Mouse (Mus musculus): ENCODE data around the gene Vmn2r60. TPM values are rescaled to one million over a fixed set of nuclear protein-coding genes. Genes with fewer than 3 reads are reported as not detected.
"Not testable (repeated sequence)": the region's sequence is repeated elsewhere in the genome, so short reads cannot be mapped to it uniquely, and the experiment has no call there.

Gene Vmn2r60
- polyA plus RNA-seq (2015; fragmentation: Nextera tagmentation; extraction: Ambion mirVana) = 0.01 and 0.04 TPM in 2 replicates

DNA sequence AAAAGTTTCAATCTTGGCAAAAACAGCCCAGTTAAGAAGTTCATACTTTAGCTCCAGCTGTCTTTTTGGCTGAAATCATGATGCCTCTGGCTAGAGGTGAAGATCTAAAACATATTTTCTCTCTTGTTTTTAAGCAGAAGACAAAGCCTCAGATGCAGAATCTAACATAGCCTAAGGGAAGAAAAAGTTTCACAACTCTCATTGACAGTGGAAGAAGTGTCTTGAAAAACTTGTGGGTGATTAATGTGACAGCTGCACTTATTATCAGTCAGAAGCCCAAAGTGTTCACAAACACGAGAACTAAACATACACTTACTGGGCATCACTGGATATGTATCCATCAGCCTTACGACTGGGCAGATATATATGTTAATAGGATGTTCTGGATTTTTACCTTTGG lies at the start of gene Vmn2r60:
Vmn2r60 (plus strand) TSS at position 301 of the 400 bp plus-strand sequence.
- ATAC-seq (ENCODE audit: low FRiP score, low TSS enrichment) = no peak

DNA sequence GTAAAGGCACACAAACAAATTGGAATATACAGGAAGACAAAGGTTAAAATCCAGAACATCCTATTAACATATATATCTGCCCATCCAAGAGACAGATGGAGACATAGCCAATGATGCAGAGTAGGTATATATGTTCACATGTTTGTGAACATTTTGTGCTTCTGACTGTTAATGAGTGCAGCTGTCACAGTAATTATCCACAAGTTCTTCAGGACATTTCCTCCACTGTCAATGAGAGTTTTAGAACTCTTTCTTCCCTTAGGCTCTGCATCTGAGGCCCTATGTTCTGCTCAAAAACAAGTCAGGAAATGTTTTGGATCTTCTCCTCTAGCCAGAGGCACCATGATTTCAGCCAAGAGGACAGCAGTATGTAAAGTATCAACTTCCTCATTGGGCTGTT lies 48.6 kb upstream of the Vmn2r60 start, which contains the start of gene Vmn2r59:
Vmn2r59 (minus strand) TSS at position 101 of the 400 bp plus-strand sequence.
- Histone ChIP-seq H3K9ac (ENCODE audit: low read length) (no peak within 1 kb of the TSS), H3K4me3 (ENCODE audit: low read depth, low read length) (no peak within 1 kb of the TSS), H3K4me2 (replicated peaks; ENCODE audit: low read depth) (no peak within 1 kb of the TSS), H3K27me3 (ENCODE audit: control insufficient read depth, insufficient read depth, low read length) (no peaks in the 10 kb centered on the region), H3K9me3 (ENCODE audit: control insufficient read depth, low read length) (no peaks in the 10 kb centered on the region), H3K4me1 (replicated peaks; ENCODE audit: control insufficient read depth, insufficient read depth) (no peaks in the 10 kb centered on the region), H3K36me3 (ENCODE audit: control insufficient read depth, insufficient read depth, low read length) (no peaks in the 10 kb centered on the region), H3K27ac (replicated peaks) (no peak within 1 kb of the TSS)
- ATAC-seq (ENCODE audit: low FRiP score, low TSS enrichment) (no peak), DNase-seq (ENCODE audit: low spot score) (no peak)
- no peak for TF ChIP-seq EP300 (optimal IDR thresholded peaks at IDR 0.05)
- no peak for TF ChIP-seq CTCF (IDR thresholded peaks at IDR 0.05; ENCODE audit: low read depth)

More for the DNA sequence above, at the start of gene Vmn2r60:
- TF ChIP-seq EP300 (optimal IDR thresholded peaks at IDR 0.05) = no peak
- TF ChIP-seq CTCF (IDR thresholded peaks at IDR 0.05; ENCODE audit: low read depth) = no peak
- 76% methylated on average over 2 of the region's 2 CpGs for WGBS
- Histone ChIP-seq H3K4me1 (replicated peaks; ENCODE audit: control insufficient read depth, insufficient read depth) (no peaks in the 10 kb centered on the region), H3K4me3 (ENCODE audit: low read depth, low read length) (no peak within 1 kb of the TSS), H3K9ac (ENCODE audit: low read length) (no peak within 1 kb of the TSS), H3K36me3 (ENCODE audit: control insufficient read depth, insufficient read depth, low read length) (no peaks in the 10 kb centered on the region), H3K9me3 (ENCODE audit: control insufficient read depth, low read length) (no peaks in the 10 kb centered on the region), H3K27me3 (ENCODE audit: control insufficient read depth, insufficient read depth, low read length) (no peaks in the 10 kb centered on the region), H3K27ac (replicated peaks) (no peak within 1 kb of the TSS), H3K4me2 (replicated peaks; ENCODE audit: low read depth) (no peak within 1 kb of the TSS)
- no peak for DNase-seq (ENCODE audit: low spot score)

DNA sequence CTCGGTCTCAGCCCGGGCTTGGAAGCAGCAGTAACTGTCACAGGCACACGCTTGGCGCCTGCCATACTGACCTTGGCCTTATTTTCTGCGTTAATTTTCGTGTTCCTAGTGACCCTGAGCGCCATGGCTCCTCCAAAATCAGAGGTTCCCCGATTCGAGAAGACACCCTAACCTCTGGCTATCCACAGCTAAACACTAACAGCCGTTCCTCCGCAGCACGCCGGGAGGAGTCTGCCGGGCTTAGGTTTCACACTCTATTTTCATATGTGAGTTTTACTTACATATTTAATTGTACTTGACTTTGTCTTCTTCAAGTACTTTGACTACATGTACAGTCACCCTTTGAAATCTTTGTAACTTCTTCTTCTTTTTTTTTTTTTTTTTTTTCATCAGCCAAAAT lies 509 bp upstream of the Vmn2r60 start:
- not testable (repeated sequence) for H3K4me2 ChIP-seq (replicated peaks; ENCODE audit: low read depth); ATAC-seq (ENCODE audit: low FRiP score, low TSS enrichment); H3K9ac ChIP-seq (ENCODE audit: low read length); H3K36me3 ChIP-seq (ENCODE audit: control insufficient read depth, insufficient read depth, low read length); H3K27ac ChIP-seq (replicated peaks); H3K4me3 ChIP-seq (ENCODE audit: low read depth, low read length); H3K27me3 ChIP-seq (ENCODE audit: control insufficient read depth, insufficient read depth, low read length); DNase-seq (ENCODE audit: low spot score); H3K9me3 ChIP-seq (ENCODE audit: control insufficient read depth, low read length); H3K4me1 ChIP-seq (replicated peaks; ENCODE audit: control insufficient read depth, insufficient read depth)
- 81% methylated on average over 11 of the region's 14 CpGs for WGBS

Other genes starting within 250 kb of the Vmn2r60 start
- gene Vmn2r58, start 235.1 kb upstream of the Vmn2r60 start, polyA plus RNA-seq (2015; fragmentation: Nextera tagmentation; extraction: Ambion mirVana) = not detected in 2 replicates
- 0.01 TPM in 1 of 2 replicates, not detected in the other for gene Vmn2r59, start 48.7 kb upstream of the Vmn2r60 start, polyA plus RNA-seq (2015; fragmentation: Nextera tagmentation; extraction: Ambion mirVana)
- not detected in 2 replicates for gene Vmn2r61, start 152.3 kb downstream of the Vmn2r60 start, polyA plus RNA-seq (2015; fragmentation: Nextera tagmentation; extraction: Ambion mirVana)